Mouse (Mus musculus): Measurements from ENCODE around the gene Abhd4. TPM values are rescaled to one million over a fixed set of nuclear protein-coding genes. Genes with fewer than 3 reads are reported as not detected.

Gene Abhd4
- polyA plus RNA-seq, 1 experiment from 2014 or later: 81.2 TPM

GRCm38 (mm10) chr14:54207924-54208323 is 46.1 kb upstream of the Abhd4 start:
- 63% methylated on average over 5 of the region's 5 CpGs for WGBS
- DNase-seq (ENCODE audit: low spot score) (no peak), ATAC-seq (no peak)
- H3K4me3 ChIP-seq (ENCODE audit: low read depth, low read length): no peak overlapping the region
- H3K9me3 ChIP-seq (ENCODE audit: low read length): no peaks in the 10 kb centered on the region
- H3K4me1 ChIP-seq (ENCODE audit: insufficient read depth, low read depth, low read length): no peaks in the 10 kb centered on the region
- H3K4me2 ChIP-seq (replicated peaks; ENCODE audit: low read depth, low read length): no peak overlapping the region
- no peaks in the 10 kb centered on the region for H3K36me3 ChIP-seq (ENCODE audit: insufficient read depth, low read length)
- no peak overlapping the region for H3K27ac ChIP-seq (ENCODE audit: low read length)
- H3K9ac ChIP-seq (replicated peaks; ENCODE audit: low read depth): no peak overlapping the region
- no peak for TF ChIP-seq EP300 (IDR thresholded peaks at IDR 0.05)
- TF ChIP-seq CTCF (IDR thresholded peaks at IDR 0.05): no peak
- H3K27me3 ChIP-seq (replicated peaks; ENCODE audit: insufficient read depth, low read length): no peaks in the 10 kb centered on the region

- H3K27me3 ChIP-seq (replicated peaks; ENCODE audit: insufficient read depth, low read length): no peaks in the 10 kb centered on the region
- H3K27ac ChIP-seq (ENCODE audit: low read length): no peak overlapping the region
- H3K36me3 ChIP-seq (ENCODE audit: insufficient read depth, low read length): no peaks in the 10 kb centered on the region
- TF ChIP-seq EP300 (IDR thresholded peaks at IDR 0.05) (no peak), CTCF (IDR thresholded peaks at IDR 0.05) (no peak)
- no peaks in the 10 kb centered on the region for H3K4me1 ChIP-seq (ENCODE audit: insufficient read depth, low read depth, low read length)
- no peaks in the 10 kb centered on the region for H3K9me3 ChIP-seq (ENCODE audit: low read length)
- no peak overlapping the region for H3K4me2 ChIP-seq (replicated peaks; ENCODE audit: low read depth, low read length)
- DNase-seq (ENCODE audit: low spot score): no peak
- no peak overlapping the region for H3K4me3 ChIP-seq (ENCODE audit: low read depth, low read length)
- ATAC-seq: no peak
- 83% methylated on average over 6 of the region's 6 CpGs for WGBS
- H3K9ac ChIP-seq (replicated peaks; ENCODE audit: low read depth): no peak overlapping the region
These were observed 45.2 kb upstream of the Abhd4 start for GRCm38 (mm10) chr14:54208741-54209140.

- no peak overlapping the region for H3K4me3 ChIP-seq (ENCODE audit: low read depth, low read length)
- no peaks in the 10 kb centered on the region for H3K4me1 ChIP-seq (ENCODE audit: insufficient read depth, low read depth, low read length)
- H3K36me3 ChIP-seq (ENCODE audit: insufficient read depth, low read length): no peaks in the 10 kb centered on the region
- H3K9me3 ChIP-seq (ENCODE audit: low read length): no peaks in the 10 kb centered on the region
- ATAC-seq (no peak), DNase-seq (ENCODE audit: low spot score) (no peak)
- TF ChIP-seq EP300 (IDR thresholded peaks at IDR 0.05) (no peak), CTCF (IDR thresholded peaks at IDR 0.05) (no peak)
- 68% methylated on average over 5 of the region's 5 CpGs for WGBS
- no peak overlapping the region for H3K9ac ChIP-seq (replicated peaks; ENCODE audit: low read depth)
- no peaks in the 10 kb centered on the region for H3K27me3 ChIP-seq (replicated peaks; ENCODE audit: insufficient read depth, low read length)
- no peak overlapping the region for H3K4me2 ChIP-seq (replicated peaks; ENCODE audit: low read depth, low read length)
- H3K27ac ChIP-seq (ENCODE audit: low read length): no peak overlapping the region
These were observed 44.1 kb upstream of the Abhd4 start for GRCm38 (mm10) chr14:54209932-54210331.

GRCm38 (mm10) chr14:54210401-54210800 is 43.6 kb upstream of the Abhd4 start:
- Histone ChIP-seq H3K4me3 (ENCODE audit: low read depth, low read length) (no peak overlapping the region), H3K9me3 (ENCODE audit: low read length) (no peaks in the 10 kb centered on the region), H3K36me3 (ENCODE audit: insufficient read depth, low read length) (no peaks in the 10 kb centered on the region), H3K27ac (ENCODE audit: low read length) (no peak overlapping the region), H3K9ac (replicated peaks; ENCODE audit: low read depth) (no peak overlapping the region), H3K4me1 (ENCODE audit: insufficient read depth, low read depth, low read length) (no peaks in the 10 kb centered on the region), H3K4me2 (replicated peaks; ENCODE audit: low read depth, low read length) (no peak overlapping the region), H3K27me3 (replicated peaks; ENCODE audit: insufficient read depth, low read length) (no peaks in the 10 kb centered on the region)
- ATAC-seq: no peak
- 97% methylated on average over 2 of the region's 2 CpGs for WGBS
- DNase-seq (ENCODE audit: low spot score): no peak
- no peak for TF ChIP-seq EP300 (IDR thresholded peaks at IDR 0.05)
- no peak for TF ChIP-seq CTCF (IDR thresholded peaks at IDR 0.05)

- Histone ChIP-seq H3K36me3 (ENCODE audit: insufficient read depth, low read length) (no peaks in the 10 kb centered on the region), H3K27ac (ENCODE audit: low read length) (no peak overlapping the region), H3K4me2 (replicated peaks; ENCODE audit: low read depth, low read length) (no peak overlapping the region), H3K4me3 (ENCODE audit: low read depth, low read length) (no peak overlapping the region), H3K9me3 (ENCODE audit: low read length) (no peaks in the 10 kb centered on the region), H3K4me1 (ENCODE audit: insufficient read depth, low read depth, low read length) (no peaks in the 10 kb centered on the region), H3K27me3 (replicated peaks; ENCODE audit: insufficient read depth, low read length) (no peaks in the 10 kb centered on the region), H3K9ac (replicated peaks; ENCODE audit: low read depth) (no peak overlapping the region)
- DNase-seq (ENCODE audit: low spot score): no peak
- 86% methylated on average over 8 of the region's 8 CpGs for WGBS
- TF ChIP-seq EP300 (IDR thresholded peaks at IDR 0.05) (no peak), CTCF (IDR thresholded peaks at IDR 0.05) (no peak)
- ATAC-seq: no peak
These were observed 42.8 kb upstream of the Abhd4 start for GRCm38 (mm10) chr14:54211199-54211598.

- 79% methylated on average over 5 of the region's 5 CpGs for WGBS
- Histone ChIP-seq H3K27ac (ENCODE audit: low read length) (no peak overlapping the region), H3K9ac (replicated peaks; ENCODE audit: low read depth) (no peak overlapping the region), H3K36me3 (ENCODE audit: insufficient read depth, low read length) (no peaks in the 10 kb centered on the region), H3K4me1 (ENCODE audit: insufficient read depth, low read depth, low read length) (no peaks in the 10 kb centered on the region), H3K4me3 (ENCODE audit: low read depth, low read length) (no peak overlapping the region), H3K9me3 (ENCODE audit: low read length) (no peaks in the 10 kb centered on the region), H3K4me2 (replicated peaks; ENCODE audit: low read depth, low read length) (no peak overlapping the region), H3K27me3 (replicated peaks; ENCODE audit: insufficient read depth, low read length) (no peaks in the 10 kb centered on the region)
- no peak for TF ChIP-seq CTCF (IDR thresholded peaks at IDR 0.05)
- TF ChIP-seq EP300 (IDR thresholded peaks at IDR 0.05): no peak
- no peak for ATAC-seq
- DNase-seq (ENCODE audit: low spot score): no peak
These were observed 42.2 kb upstream of the Abhd4 start for GRCm38 (mm10) chr14:54211755-54212154.

- Histone ChIP-seq H3K4me1 (ENCODE audit: insufficient read depth, low read depth, low read length) (no peaks in the 10 kb centered on the region), H3K9ac (replicated peaks; ENCODE audit: low read depth) (no peak overlapping the region), H3K9me3 (ENCODE audit: low read length) (no peaks in the 10 kb centered on the region), H3K4me2 (replicated peaks; ENCODE audit: low read depth, low read length) (no peak overlapping the region), H3K27me3 (replicated peaks; ENCODE audit: insufficient read depth, low read length) (no peaks in the 10 kb centered on the region), H3K36me3 (ENCODE audit: insufficient read depth, low read length) (no peaks in the 10 kb centered on the region), H3K27ac (ENCODE audit: low read length) (no peak overlapping the region), H3K4me3 (ENCODE audit: low read depth, low read length) (no peak overlapping the region)
- no peak for ATAC-seq
- TF ChIP-seq CTCF (IDR thresholded peaks at IDR 0.05) (no peak), EP300 (IDR thresholded peaks at IDR 0.05) (no peak)
- DNase-seq (ENCODE audit: low spot score): no peak
- 84% methylated on average over 2 of the region's 2 CpGs for WGBS
These were observed 40.3 kb upstream of the Abhd4 start for GRCm38 (mm10) chr14:54213734-54214133.
